Mouse (Mus musculus) ovary, postnatal 36 days (tissue): ENCODE measurements around the gene Lrrc8e.
"Not testable (repeated sequence)": the region's sequence is repeated elsewhere in the genome, so short reads cannot be mapped to it uniquely, and the experiment has no call there.

Experiments used
- DNase-seq: peaks from one replicate; pipeline ENCODE4 v3.0.0; 2022; ENCODE audit warnings: low spot score, mixed read lengths

Lrrc8e gene

DNA sequence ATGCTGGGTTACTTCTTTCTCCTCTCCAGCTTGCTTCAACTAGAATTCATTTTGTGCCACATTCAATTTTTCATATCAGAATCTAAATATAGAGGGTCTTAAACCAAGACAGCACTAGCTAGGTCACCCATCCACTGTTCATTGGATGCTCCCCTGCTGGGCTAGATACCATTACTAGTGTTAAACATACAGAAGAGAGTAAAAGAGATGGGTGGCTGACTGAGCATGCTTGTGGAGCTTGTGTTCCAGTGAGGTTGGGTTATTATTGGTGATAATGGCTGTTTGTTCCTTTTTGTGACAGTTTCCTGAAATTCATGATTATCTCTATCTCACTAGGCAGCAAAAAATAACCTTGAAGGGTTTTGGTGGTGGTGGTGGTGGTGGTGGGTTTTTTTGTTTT, 4.6 kb upstream of the Lrrc8e start:
- DNase-seq: no peak

DNA sequence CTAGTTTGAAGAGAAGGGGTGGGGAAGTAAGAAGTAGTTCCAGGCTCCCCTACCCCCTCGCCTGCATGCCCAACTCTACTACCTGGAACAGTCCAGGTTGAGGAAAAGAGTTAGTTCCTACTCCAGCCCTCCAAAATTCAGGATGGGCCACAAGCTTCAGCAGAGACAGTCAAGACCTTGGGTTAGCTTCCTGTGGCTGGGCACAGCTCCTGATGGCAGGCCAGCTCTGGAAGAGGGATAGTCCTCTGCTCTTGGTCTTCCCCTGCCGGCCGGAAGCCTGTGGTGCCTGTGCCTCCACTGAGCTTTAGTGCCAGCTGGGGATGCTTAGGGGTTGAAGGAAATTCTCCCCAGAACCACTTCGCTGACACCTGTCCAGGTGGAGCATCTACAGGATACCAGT, 304 bp upstream of the Lrrc8e start:
- DNase-seq: no peak

DNA sequence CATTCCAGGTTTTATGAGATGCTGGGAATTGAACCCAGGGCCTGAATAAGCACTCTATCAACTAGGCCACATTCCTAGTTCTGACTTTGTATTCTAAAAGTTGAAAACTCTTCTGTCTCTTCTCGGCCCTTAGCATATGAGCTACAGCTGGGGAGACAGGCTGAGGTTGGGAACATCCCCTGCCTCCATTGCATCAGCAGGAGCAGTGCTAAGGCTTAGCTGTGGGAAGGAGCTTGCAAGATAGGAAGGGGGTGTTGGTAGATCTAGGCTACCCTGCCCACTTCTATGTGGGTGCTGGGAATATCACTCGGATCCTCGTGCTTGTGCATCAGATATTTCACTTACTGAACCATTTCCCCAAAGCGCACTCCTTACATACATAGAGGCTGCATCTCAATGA, 1.3 kb downstream of the Lrrc8e start:
- DNase-seq: no peak

DNA sequence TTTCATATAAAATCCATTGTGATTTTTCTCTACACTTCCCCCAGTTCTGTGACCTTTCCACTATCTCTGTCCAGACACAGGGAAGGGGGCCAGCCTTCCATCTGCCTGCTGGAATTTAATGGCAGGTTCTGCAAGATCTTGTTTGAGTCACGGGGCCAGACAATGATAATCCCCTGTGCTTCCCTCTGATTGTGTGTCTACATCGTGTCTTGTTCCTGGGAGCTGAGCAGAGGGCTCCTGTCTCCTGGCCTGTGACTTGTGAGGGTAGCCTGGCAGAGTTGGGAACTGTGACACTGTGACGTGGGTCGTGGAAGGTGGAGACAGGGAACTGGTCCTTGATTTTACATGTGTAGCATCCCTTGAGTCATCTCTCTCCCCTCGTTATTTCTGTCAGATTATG, 3.2 kb downstream of the Lrrc8e start:
- no peak for DNase-seq

DNA sequence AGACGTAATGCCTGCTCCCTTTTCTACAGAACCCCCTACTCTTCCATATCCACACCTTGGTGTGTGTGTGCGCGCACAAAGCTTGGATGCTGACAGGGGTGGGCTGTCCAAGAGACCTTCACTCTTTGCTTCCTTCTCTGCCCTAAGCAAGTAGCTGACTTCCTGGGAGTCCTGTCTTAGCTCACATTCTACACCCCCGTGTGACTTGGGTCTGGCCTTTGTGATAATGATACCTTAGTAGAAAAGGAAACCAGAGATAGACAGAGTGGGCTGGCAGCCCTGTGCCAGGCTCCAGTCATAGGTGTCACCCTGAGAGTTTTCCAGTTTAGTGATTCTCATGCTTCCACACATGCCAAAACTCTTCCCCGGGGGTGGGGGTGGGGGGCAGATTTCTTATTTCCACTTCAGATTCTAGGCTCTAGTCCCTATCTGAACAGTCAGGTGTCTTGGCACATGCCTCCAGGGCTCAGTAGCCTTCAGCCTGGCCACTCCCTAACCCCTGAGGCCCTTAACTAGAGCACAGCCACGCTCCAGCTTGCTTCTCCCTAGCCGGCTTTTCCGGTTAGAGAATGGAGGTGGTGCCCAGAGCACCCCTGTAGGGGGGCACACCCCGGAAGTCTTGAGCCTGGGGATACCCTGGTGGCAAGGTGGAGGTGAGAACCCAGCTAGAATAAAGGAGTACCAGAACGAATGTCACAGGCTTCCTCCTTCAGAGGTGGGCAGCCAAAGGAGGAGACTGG, 4.2 kb downstream of the Lrrc8e start:
- DNase-seq: no peak

DNA sequence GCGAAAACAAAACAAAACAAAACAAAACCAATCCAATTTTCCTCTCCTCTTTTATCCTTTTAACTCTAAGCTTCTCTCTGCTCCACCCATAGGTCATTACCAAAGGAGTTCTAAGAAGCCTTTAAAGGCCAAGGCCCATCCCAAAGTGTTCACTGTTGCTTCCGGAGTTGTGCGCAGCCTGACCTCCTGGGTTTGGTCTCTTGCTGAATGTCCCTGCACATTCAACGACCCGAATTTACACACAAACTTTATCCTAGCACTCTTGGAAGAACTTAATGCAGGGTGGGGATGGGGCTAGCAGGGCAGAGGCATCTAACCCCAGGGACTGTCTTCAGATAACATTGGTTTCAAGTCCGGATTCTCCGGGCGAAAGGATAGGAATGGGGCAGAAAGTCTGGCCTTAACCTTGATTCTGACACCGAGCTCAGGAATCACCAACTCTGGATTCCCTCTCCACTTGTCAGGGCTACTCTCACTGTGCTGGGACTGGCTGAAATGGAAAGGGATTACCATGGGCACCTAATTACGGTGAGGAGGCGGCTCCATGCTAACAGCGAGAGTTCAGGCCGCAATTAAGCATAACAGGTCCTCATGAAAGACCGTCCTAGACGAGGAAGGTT, 11.3 kb downstream of the Lrrc8e start:
- no peak for DNase-seq

DNA sequence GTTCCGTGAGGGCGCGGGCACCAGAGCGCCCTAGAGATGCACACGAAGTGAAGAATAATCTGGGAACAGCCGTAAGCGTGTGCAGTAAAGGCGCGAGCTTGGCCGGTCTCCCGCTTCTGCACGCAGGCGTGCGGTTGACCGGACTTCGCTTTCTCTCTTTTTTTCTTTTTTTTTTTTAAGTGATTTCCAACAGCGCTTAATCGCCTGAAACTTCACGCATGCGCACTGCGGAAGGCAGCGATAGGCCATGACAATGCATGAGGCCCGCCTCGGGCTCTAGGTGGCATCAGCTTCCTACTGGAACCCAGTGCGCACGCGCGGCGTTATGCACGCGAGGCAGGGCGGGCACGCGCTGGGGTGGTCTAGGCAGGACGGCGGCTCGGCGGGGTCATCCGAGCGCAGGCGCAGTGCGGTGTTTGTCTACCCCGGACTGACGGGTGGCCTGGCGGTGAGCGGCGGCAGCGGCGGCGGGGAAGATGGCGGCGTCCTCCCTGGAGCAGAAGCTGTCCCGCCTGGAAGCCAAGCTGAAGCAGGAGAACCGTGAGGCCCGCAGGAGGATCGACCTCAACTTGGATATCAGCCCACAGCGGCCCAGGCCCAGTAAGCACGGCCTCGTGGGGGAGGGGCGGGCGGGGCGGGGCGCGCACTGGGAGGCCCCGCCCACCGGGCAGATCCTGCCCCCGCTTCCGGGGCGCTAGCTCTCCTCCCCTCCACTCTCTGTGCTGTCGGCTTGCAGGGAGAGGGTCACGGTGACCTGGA, 12.0 kb downstream of the Lrrc8e start, which contains the start of the genes Map2k7 and Gm49320:
Gene Map2k7, plus strand, starts transcription at position 307 of the 759 bp plus-strand sequence.
Gene Gm49320, plus strand, starts transcription at position 432 of the 759 bp plus-strand sequence.
- DNase-seq: peak; percentile 100

DNA sequence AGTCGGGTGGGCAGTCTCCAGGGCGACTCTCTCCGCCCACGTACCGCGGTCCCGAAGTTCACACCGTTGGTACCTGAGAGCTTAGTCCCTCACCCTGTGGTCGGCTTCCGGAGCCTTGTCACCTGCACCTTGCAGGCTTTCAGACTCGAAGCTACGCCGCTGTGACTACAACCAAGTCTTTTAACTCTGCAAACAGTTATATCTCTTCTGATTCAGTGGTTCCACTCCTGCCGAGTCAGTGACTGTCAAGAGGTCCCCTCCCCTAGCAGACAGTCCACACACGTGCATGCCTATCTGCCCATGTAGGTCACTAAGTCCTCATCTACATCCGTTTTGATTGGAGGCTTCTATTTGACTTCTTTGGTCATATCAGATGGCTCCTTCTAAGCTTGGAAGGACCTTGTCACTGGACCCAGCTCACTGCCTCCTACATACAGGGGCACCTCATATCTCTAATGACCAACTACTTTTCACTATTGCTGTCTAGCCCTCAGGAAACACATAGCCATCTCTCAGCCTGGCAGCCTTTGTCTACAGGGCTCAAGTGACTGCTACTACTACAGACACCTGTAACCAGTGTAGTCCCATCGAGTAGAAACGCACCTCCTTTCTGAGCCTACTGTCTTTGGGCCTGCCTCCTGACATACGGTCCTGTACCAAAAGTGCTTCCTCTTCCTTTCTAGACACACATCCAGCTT, 12.7 kb downstream of the Lrrc8e start:
- DNase-seq: no peak

DNA sequence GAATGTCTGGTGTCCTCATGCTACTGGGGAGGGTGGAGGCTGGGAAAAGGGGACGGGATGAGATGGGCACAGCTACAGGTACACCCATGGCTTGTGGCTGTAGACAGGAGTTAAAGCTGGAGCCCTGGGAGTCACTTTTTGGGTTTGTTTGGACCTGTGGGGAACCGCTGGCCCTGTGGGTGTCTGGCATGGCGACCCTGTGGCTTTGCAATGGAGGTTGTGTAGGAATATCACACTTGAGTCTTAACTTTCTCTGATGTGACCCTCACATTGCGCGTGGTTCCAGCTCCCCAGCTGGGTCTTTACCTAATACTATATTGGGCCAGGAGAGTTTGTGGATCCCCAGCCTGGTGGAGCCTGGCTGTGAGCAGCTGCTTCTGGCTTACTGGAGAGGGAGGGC, 18.4 kb downstream of the Lrrc8e start:
- no peak for DNase-seq

DNA sequence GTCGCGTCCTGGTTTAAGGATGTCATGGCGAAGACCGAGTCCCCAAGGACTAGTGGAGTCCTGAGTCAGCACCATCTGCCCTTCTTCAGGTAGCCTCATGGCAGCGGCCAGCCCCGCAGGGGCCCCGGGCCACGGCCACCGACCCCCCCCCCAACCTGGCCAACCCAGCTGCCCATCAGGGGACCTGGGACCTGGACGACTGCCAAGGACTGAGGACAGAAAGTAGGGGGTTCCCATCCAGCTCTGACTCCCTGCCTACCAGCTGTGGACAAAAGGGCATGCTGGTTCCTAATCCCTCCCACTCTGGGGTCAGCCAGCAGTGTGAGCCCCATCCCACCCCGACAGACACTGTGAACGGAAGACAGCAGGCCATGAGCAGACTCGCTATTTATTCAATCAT, 19.1 kb downstream of the Lrrc8e start:
- no peak for DNase-seq

DNA sequence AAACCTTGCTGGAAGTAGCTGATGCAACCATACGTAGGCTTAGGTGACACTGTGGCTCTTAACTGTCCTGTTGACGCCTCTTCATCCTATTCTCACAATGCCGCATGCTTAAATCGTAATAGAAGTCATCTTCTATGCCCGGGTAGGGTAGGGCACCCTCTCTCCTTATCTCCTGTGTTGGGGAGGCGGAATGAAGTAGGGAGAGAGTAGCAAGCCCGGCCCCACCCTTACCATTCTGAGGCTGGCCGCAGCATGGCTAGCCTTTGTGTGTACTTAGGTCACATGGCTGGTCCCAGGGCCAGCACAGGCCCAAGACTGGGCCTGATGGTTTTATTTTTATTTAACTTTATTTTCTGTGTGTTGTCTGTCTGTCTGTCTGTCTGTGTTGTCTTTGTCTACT, 20.6 kb downstream of the Lrrc8e start:
- DNase-seq: no peak

DNA sequence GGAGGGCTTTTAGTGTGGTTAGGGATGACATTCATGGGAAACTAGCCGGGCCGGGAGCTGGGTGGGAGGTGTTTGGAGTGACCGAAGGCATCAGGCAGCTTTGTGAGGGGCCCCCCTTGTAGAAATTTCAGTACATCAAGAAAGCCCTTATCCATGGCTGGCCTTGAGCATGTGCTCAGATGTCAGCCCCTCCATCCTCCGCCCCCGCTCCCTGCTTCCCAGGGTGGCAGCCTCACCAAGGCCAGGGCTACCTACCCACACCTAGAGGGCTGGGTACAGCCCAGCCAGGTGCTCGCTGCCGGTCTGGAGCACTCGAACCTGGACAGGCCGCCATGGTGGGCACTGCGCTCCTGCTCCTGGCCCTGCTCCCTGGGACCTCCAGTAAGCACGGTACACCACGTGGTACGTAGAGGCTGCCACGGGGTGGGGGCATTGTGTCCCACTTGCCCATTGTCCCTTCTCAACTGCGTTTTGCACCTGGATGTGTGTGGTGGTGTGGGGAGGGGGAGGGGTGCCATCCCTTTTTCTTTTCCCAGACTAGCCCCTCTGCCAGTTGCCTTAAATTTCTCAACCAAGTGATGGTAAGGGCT, 21.4 kb downstream of the Lrrc8e start, which contains the start of gene Tgfbr3l:
Gene Tgfbr3l, plus strand, starts transcription at position 264 of the 590 bp plus-strand sequence.
- DNase-seq: peak; percentile 54

DNA sequence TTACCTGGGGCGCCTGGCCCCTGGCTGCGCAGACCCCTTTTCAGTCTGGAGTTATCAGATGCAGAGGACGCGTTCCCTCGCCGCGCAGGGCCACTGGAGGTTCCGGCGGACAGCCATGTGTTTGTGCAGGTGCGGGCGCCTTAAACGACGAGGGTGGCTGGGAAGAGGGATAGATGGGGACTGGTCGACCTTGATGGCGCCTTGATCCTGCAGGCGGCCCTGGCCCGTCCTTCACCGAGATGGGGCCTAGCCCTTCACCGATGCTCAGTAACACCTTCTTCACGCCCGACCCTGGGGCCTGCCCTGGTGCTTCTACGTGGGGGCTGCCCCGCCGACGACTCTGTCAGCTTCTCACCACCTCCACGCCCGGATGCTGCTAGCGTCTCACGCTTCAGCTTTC, 22.6 kb downstream of the Lrrc8e start:
- DNase-seq: peak; percentile 71

DNA sequence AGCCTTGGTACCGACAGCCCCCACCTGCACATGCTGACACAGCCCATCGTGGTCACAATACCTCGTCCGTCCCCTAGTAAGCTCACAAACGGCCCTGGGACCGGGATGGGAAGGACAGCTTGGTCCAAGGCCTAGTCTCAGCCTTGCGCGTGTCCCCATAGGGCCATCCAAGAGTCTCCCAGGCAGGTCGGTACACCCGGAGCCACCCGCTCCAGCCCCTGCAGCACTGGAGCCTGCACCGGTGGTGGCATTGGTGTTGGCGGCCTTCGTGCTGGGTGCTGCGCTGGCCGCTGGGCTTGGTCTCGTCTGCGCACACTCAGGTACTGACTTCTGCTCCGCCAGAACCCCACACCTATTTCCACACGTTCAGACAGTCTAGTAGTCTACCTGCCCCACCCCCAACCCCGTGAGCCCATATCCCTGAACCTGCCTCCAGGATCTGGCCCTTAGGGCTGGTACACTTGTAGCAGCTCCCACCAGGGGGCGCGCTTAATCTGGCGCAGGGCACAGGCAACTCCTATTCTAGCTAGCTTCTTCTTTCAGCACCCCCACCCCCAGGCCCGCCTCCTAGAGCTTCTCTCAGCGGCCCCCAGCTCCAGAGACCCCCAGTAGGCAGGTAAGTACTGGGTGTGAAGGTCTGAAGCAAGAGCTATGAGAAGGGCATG, 23.8 kb downstream of the Lrrc8e start:
- DNase-seq: peak; percentile 82

DNA sequence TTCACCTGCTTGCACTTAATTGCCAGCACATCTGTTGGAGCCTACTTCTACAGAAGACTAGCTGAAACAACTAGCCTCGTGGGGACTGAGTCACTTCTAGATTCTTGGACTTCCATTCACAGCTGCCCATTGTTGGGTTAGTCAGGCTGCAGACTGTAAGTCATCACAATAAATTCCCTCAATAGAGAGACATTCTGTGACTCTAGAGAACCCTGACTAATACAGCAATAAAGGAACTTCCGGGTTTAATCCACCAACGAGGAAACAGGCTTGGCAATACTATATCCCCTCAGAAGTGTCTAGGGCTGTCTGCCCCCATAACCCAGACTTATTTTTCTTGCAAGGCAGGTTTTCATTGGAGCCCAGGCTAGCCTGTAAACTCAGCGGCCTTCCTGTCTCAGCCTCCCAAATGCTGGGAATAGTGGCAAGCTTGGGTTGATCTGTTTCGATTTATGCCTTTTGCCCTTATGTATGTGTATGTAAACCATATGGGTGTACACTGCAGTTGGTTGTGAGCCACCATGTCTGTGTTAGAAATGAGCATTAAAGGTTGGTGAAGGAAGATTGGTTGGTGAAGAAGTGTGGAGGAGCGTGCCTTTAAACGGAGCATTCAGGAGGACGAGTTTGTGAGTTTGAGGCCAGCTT, 25.6 kb downstream of the Lrrc8e start:
- no peak for DNase-seq

DNA sequence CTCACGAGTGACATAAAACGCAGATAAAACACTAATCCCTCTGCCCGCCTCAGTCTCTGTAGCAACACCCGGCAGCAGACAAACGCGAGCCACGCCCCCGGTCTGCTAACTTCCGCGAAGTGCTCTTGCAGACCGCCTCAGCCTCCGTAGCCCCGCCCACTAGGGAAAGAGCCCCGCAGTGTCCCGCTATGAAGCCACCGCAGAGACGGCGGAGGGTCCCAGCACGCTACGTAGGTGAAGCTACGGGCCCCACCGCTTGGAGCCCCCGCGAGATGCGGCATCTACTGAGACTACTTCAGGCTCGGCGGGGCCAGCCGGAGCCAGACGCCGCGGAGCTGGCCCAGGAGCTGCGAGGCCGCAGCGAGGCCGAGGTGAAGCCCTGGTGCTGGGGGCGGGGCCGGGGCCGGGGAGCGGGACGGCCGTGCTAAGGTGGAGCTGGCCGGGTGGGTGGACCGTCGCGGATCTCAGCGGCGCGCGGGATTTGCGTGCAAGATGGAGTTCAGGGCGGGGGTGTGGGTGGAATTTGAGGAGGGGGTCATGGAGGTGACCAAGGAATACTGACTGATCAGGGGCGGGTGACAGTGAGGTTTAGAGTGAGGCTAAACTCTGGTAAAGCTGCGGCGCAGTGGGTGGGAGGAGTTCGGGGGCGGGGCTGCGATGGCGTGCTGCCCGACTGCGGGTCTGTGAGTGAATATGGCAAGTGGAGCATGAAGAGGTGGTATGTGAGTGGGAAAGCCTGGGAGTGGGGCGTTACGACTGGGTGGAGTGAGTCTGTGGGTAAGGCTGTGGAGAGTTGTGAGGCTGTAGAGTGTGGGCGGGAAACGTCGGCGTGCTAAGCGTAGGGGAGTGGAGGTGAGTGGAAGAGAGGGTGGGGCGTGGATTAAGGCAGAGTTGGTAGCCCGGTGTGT, 26.6 kb downstream of the Lrrc8e start, which contains the start of gene Snapc2:
Gene Snapc2, plus strand, starts transcription at position 147 of the 908 bp plus-strand sequence.
- DNase-seq: peak; percentile 94

DNA sequence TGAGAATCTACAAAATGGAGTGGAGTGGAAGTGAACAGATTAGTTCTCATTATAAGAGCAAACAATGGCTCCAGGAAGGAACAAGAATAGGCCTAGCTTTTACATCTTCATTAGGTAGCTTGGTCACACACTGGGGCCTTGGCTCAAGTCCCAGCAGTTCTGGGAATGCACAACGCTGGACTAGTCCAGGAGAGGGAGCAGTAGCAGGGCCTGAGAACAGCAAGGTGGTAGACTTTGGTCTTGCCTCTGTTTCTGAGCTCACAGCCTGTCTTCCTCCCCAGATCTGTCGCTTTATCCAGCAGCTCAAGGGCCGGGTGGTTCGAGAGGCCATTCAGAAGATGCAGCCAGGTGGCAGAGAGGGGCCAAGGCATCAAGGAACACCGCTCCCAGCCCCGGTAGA, 27.4 kb downstream of the Lrrc8e start:
- peak; percentile 58 for DNase-seq

DNA sequence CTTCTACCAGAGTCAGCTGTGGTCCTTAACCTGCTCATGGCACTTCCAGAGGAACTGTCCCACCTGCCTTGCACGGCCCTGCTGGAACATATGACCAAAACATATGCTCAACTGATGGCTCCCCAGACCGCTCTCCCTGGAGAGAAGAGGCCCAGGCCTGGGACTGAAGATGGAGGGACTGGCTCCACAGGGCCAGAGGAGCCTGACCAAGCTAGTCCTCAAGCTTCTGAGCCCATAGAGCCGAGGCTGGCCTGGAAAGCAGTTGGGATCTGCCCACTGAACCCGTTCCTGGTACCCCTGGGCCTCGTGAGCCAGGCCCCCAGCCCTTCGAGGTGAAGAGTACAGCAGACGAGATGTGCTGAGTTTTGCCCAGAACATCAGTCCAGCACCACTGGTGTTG, 28.8 kb downstream of the Lrrc8e start:
- DNase-seq: not testable (repeated sequence)

DNA sequence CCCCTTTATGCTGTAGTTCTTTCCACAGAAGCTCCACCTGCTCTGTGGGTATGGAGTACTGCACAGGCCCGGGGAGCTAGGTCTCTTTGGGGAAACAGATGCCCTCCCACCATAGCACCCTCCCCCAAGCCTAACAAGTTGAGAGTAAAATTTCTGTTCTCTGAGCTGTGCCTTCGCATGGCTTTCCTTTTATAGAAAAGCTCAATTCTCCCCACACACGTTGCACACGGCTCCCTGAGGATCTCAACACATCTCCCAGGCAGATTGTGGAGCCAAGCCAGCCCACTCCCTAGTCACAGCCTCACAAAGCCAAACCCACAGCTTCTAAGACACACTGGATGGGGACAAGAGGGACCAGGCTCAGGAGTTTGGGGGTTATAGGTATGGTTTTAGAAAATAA, 30.3 kb downstream of the Lrrc8e start:
- no peak for DNase-seq

DNA sequence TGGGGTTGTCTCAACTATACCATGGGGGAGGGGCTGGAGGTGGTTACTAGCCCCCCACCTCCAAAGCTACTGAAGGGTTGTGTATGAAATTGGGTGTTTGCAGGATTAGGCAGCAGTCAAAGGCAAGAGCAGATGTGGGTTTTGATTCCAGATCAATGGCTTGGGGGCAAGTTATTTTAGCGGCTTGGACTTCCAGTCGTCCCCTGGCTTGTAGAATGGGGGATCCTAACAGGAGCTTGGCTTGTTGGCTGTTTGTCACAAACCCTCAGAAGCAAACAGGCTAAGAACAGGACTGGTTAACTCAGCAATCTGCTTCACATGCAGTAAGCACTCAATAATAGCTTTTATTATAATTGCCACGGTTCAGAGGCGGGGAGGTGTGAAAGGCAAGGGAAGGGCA, 30.7 kb downstream of the Lrrc8e start:
- DNase-seq: no peak
